Mouse (Mus musculus): ENCODE data around the gene Sdhaf3.
"Not testable (repeated sequence)": the region's sequence is repeated elsewhere in the genome, so short reads cannot be mapped to it uniquely, and the experiment has no call there.

Sdhaf3 gene

DNA sequence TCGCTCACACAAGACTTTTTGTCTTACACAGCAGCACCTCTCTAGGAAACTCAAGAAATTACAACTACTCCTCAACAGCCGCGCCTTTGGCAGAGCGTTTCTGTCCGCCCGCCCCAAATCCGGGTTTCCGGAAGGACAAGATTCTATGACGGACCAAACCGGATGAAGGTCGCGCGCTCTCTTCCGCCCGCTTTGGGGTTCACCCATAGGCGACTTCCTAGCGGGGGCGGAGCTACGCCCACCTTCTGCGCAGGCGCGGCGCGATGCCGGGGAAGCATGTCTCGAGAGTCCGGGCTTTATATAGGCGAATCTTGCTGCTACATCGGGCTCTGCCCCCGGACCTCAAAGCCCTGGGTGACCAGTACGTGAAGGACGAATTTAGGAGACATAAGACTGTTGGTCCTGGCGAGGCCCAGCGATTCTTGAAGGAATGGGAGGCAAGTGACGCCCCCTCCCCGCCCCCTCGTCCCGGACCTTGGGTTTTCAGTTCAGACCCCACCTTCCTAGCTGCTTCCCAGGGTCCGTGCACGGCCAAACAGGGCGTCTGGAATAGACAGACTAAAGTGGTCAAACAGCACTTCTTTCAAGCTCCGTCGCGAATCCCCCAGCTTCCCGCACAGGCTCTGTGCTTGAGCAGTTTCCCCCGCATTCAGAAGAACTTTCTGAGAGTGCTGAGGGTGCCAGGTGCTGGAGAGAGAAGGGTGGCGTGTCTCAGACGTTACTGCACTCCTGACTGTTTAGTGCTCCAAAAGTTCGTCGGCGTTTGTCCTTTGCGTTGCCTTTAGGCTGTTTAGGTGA lies at the start of gene Sdhaf3:
Gene Sdhaf3 (plus strand): TSS at position 241 of the 798 bp plus-strand sequence.
- DNase-seq = peak; percentile 97

DNA sequence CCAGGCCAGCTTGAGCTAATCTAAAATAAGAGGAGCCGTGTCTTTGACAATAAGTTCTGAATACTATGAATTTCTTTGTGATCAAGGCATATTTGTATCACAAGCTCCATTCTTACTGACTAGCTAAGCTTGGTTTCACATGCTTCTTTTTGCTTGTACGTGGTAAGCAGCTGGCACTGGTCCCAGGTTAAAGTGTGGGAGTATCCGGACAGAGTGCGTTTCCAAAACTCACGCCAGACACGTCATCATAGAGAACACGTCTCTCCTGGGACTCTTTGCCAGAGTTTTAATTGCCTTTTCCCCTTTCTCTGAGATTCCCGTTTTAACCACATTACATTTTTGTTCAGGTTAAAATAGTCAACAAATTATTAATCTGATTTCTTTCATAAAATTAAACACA lies 46.2 kb upstream of the Sdhaf3 start:
- DNase-seq = peak; percentile 47 to 49

DNA sequence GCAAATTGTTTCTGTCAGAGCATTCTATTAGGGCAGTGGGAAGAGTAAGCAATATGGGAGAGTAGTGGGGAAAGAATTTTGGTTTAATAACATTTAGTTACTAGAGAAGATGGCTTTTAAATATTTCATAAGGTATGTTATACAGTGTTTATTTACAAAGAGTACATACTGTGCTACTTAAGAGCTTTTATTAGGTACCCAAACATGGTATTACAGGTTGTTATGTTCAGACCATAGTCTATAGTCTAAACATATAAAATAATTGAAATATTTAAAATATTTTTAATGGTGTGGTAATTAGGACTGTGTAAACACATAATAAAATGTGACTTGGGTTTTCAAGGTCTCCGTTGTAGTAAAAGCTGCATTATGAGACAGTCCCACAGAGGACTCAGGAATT lies 41.5 kb upstream of the Sdhaf3 start:
- DNase-seq = no peak

DNA sequence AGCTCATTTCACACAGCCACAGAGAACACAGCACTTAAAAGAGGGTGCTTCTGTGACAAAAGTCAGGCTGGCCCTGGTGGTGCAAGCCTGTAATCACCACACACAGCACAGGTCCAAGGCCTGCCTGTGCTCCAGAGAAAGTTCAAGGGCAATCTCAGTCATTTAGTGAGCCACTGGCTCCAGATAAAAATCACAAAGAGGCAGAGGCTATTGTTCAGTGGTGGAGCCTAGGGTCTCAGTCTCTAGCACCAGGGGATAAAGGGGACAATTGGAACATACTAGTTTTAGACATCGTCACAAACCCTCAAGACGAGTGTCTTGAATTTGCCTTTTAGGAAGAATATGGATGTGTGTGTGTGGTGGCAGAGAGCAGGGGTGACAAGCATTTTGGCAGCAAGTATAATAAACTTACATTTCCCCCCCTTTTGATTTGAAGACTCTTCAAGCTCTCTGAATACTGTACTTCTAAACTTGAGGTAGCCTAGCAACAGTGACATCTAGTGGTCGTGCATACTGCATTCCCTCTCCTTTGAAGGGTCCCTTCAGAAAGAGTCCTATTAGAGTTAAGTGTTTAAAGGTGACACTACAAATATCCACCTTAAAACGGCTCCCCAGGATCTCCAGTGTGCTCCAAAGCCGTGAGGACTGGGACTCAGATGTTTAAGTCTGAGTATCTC lies 40.8 kb upstream of the Sdhaf3 start:
- DNase-seq = peak in 1 of 2 experiments; percentile 38

DNA sequence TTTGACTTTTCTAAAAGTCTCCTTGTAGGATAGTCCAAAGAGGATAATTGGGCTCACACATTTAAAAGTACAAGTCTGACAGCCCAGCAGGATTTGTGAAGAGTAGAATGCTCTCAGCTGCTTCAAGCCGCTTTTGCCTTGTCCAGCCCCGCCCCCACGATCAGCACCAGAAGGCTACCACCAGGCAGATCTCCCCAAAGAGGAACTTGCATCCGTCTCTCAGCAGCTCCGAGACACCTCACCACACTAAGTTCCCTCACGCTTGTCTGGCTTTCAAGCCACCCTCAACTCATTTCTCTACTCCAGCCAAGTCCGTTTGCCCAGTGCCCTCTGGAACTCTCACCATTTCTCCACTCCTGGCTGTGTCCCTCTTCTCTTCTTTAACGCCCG lies 40.3 kb upstream of the Sdhaf3 start:
- DNase-seq = no peak

DNA sequence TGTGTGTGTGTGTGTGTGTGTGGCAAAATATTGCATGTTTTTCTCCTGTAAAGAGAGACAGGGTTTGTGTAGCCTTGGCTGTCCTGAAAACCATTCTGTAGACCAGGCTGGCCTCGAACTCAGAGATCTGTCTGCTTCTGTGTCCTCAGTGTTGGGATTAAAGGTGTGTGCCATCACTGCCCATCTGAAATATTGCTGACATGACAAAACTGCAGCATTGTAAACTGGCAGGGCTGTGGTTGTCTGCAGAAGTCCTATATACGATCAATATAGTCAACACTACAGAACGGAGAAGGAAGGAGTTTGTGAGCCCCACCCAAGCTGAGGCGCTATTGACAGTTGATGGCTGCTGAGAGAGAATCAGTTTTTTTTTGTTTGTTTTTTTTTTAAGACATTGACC lies 38.5 kb upstream of the Sdhaf3 start:
- no peak for DNase-seq

DNA sequence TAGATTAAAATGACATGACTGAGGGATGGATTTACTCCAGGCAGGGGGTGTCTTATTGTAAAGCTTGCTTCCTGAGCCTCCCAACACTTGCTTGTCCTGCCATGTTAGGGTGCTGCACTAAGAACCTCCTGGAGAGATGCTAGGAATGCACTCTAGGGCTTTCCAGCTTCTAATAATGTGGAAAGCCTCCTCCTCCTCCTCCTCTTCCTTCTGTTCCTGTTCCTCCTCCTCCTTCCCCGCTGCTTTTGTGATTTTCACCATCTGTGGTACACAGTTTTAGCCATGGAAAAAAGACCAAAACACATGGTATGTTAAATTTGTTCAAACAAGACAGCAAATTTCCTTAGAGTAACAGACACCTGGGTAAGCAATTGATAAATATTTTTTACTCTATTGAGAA lies 30.5 kb upstream of the Sdhaf3 start:
- DNase-seq = no peak

DNA sequence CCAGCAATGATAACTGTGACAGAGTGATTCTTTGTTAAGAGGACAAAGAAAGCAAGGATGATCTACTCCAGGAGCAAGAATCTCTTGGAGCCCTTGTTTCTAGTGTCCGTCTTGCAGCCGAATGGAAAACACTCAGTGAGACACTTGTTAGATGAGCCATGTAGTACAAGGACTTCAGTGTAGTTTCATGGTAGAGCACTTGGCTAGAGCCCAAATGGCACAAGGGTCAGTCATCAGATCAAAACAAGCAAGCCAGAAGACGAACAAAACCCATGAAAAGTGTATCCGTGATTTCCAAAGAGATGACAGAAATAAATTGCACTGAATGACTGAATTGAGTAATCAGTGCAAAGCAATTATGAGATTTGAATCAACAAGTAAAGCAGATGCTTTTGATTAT lies 25.0 kb upstream of the Sdhaf3 start:
- no peak for DNase-seq

DNA sequence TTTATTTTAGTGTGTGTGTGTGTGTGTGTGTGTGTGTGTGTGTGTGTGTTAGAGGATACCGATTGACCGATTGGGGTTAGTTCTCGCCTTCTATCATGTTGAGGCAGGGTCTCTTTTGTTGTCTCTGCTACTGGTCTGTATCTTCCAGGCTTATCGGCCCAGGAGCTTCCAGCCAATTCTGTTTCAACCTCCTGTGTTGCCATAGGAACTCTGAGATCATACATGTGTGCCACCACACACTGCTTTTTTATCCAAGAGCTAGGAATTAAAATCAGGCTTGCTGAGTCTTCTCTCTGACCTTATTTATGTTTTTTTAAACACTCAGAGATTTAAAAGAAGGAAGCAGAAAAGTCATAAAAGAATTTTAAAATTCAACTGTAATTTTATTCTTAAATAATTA lies 24.3 kb upstream of the Sdhaf3 start:
- no peak for DNase-seq

DNA sequence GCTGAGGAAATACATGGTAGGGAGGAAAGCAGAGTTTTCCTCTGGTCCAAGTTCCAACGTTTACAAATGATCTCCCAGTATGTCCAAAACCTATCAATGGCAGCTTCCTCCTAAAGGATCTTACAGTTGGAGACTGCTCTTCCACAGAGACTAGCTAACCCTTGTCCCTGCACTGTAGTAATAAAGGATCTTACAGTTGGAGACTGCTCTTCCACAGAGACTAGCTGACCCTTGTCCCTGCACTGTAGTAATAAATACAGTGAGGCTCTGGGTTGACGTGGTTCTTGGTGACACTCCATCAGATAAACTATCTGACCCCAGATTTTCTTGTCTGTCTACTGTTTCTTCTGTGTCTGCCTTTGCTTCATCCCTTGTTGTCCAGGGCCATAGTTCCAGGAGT lies 15.0 kb upstream of the Sdhaf3 start:
- no peak for DNase-seq

DNA sequence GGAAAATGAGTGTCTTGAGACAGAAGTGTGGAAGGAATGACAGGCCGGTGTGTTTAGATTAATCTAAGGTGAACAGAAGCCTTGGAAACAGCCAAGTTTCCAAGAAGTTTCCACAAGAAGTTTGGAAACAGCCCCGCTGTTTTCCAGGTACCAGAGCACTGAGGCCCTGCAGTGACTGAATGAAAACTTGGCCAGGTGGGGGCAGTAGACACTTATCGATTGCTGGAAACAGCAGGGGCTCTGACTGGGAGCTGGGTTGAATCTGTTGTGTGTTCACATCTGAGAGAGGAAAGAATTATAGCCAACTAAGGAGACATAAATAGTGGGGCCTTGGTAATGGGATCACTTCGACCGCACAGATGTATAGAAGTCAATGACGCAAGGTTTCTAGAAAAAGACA lies 13.0 kb upstream of the Sdhaf3 start:
- peak in 1 of 2 experiments; percentile 6 for DNase-seq

DNA sequence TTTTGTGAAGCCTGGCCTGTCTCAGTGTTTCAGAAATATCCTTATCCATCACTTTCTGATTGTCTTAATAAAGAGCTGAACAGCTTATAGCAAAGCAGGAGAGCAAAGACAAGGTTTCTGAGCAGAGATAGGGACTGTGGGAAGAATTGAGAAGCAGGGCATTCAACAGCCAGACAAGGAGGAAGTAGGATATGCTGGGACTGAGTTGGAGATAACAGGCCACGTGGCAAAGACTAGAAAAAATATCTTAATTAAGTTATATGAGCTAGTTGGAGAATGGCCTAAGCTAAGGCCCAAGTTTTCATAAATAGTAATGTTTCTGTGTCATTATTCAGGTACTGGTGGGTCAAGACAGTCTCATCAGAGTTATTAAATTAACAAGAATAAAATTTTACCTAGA lies 8.2 kb upstream of the Sdhaf3 start:
- no peak for DNase-seq

DNA sequence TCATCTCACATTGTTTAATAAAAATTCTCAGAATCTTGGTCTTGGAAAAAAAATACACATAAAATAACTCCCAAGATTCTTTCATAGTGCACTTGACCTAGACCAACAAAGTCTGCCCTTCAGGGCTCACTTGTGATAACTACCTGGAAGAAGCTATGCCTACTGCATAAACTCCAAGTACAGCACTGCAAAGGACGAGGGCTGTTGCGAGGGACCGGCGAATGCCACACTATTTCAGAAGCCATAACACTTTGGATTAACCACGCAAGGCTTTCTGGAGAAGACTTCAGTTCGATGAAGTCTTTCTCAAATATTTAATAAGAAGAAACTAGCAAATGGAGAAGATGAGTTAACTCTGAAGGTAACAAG lies 425 bp upstream of the Sdhaf3 start:
- DNase-seq = no peak

DNA sequence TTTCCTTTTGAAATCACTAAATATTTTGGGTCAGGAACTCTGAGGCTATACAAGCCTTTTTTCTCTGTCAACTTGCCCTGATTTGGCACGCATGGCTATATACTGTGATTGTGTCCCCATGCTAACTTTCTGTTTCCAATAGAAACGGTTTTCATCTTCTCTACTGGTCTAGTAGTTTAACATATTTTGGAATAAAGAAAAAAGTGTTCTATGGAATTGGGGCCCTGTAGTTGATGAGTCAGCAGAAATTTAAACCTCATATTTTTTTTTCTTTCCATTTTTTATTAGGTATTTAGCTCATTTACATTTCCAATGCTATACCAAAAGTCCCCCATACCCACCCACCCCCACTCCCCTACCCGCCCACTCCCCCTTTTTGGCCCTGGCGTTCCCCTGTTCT lies 3.4 kb downstream of the Sdhaf3 start:
- DNase-seq = not testable (repeated sequence)

DNA sequence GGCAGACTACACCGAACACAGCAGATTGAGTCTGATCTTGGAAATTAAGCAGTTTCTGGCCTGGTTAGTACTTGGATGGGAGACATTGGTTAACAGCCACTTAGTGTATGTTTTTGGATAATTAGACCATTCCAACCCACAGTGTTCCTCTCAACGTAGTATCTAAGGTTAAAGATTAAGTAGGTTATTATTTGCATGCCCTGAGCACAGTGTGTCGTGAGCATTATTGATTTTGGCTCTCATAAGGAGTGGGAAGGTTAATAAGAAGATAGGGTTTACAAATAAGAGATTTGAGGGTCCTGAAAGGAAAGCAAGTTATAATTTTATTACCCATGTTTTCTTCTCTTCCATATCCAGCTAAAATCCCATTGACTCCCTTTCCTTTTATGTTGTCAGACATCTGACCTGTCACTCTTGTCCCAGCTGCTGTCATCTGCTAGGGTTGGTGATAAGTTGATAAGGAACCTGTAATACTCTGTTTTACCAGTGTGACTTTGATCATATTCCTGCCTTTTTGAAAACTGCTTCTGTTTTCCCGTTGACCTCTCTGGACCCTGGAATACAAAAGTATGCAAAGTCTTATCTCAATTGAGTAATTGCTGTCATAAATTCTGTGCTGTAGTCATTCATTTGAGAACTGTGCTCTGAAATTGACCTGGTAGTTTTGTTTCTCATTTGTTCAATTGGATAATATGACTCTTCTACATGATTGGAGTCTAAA lies 41.6 kb downstream of the Sdhaf3 start:
- no peak for DNase-seq

DNA sequence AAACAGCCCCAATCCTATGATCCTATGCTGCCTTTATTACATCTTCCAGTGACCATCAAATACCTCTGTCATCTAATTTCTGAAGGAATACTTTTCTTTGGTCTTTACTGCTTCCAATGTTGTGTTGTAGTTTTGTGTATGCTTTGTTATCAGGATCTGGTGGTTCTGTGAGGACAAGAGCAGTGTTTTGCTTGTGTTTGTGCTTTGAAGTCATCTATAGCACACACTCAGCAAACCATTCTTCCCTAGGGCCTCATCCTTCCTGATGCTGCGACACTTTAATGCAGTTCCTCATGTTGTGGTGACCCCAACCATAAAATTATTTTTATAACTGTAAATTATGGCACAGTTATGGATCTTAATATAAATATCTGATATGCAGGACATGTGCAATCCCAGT lies 42.2 kb downstream of the Sdhaf3 start:
- DNase-seq = no peak

DNA sequence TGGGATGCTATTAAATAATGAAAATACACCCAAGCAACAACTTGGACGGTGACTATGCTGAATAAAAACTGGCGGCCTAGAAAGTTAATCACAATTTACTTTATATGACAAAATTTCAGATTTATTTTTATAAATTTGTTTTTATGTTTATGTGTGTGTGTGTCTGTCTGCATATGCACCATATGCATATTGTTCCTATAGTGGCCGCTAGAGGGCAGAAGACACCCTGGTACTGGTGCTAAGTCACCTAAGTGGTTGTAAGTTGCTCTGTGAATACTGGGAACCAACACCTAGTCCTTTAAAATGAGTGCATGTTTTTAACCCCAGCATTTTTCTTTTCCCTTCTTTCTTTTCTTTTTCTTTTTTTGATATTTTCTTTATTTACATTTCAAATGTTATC lies 43.2 kb downstream of the Sdhaf3 start:
- no peak for DNase-seq

DNA sequence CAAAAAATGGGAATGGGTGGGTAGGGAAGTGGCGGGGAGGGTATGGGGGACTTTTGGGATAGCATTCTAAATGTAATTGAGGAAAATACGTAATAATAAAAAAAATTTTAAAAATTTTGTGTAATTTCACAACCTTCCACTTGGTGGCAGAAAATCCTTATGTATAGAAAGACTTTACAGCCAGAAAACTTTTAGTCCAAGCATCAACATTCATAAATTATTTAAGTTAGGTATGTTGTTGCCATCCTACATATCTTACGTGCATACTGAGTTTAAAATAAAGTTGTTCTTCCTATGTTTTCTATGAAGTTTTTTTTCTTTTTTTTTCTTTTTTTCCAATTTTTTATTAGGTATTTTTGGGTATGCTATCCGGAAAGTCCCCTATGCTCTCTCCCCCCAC lies 47.3 kb downstream of the Sdhaf3 start:
- no peak for DNase-seq

DNA sequence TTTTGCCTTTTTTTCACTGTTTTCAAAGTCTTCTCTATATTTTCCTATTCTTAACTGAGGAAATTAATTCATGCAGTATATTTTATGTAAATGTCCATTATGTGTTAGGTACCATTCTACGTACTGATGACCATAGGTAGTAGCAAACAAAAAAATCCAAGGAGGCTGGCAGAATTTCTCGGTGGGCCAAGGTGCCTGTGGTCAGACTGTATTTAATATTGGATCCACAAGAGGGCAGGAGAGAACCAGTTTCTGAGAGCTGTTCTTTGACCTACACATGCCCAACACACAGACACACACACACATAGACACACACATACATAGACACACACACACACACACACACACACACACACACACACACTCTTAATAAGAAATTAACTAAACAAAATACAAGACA lies 48.2 kb downstream of the Sdhaf3 start:
- no peak for DNase-seq

DNA sequence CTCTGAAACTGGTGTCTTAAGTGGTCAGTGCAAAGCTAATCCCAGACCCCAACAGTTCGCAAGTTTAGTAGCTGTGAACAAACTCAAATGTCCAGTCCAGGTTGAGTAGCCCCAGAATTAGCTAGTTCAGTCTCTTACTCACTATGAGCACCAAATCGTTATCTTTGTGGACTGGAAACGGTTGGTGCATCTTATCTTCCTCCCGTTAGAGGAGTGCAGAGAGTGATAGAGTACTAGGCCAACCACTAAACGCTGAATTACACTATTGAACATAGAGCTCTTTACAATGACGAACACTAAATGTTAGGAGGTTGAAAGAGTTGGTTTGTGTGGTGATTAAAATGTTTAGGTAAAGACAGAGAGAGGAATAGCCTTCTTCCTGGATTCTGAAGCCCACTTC lies 82.3 kb downstream of the Sdhaf3 start:
- no peak for DNase-seq

DNA sequence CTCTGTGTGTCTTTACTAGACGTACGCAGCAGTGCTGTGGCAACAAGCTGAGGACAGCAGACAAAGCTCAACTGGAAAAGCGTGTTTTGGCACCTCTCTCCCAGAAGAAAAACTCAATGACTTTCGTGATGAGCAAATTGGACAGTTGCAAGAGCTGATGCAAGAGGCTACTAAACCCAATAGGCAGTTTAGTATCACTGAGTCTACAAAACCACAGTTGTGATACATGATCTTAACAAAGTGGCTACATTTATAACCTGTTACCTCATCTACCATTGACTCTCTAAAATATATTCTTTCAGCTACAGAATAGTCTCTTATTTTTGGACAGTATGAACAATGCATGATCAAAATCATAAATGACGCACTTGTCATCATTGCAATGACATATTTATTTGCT lies 83.0 kb downstream of the Sdhaf3 start:
- no peak for DNase-seq

DNA sequence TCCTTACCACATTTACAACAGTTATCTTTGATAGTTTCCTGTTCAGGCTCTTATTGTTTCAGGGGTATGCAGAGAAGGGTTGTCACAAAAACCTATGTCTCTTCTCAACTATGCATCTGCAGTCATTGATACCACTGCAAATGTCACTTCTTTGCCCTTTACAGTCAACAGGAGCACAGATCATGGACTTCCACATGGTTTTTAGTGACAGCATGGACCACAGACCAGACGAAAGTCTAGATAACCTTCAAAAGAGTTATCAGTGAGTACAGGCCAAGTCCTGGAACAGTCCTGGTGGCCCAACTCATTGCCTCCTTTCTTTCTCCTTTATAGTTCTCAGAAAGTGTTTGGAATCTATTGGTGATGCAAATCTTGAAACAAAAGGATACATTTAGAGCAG lies 86.1 kb downstream of the Sdhaf3 start:
- DNase-seq = no peak

DNA sequence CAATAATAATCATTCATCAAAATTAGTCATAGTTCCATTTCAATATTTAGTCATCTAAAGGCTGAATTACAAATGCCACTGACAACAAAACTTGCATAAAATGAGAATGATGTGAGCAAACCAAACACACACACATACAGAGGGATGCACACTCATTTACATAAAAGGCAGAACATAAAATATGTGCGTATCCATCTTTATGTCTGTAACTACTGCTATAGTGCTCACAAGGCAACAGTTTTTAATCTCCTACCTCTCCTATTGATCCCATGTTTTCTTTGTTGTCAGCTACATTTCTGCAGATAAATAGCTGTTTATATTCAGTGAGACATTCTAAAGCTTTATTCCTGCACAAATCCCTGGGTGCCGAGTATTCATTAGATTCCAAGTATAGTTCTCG lies 107.0 kb downstream of the Sdhaf3 start:
- no peak for DNase-seq

DNA sequence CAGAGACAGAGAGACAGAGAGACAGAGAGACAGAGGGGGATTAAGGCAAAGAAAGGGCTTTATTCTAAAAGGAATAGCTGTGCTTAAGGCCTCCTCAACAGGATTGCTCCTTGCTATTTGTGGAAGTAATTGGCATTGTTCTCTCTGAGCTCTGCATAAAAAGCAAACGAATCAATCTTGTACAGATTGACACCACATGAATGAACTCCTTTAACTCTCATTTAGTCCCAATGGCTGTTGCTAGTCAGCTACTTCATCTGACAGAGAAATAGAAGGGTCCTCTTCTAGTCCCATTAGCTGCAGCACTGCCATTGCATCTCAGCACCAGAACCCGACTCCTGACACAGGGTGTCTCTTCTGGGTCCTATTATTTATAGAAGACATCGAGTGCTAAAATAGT lies 113.0 kb downstream of the Sdhaf3 start:
- DNase-seq = no peak

Measured in lung, postnatal 4 days (tissue).